Mouse (Mus musculus): ENCODE measurements around the gene S100a5.

DNA sequence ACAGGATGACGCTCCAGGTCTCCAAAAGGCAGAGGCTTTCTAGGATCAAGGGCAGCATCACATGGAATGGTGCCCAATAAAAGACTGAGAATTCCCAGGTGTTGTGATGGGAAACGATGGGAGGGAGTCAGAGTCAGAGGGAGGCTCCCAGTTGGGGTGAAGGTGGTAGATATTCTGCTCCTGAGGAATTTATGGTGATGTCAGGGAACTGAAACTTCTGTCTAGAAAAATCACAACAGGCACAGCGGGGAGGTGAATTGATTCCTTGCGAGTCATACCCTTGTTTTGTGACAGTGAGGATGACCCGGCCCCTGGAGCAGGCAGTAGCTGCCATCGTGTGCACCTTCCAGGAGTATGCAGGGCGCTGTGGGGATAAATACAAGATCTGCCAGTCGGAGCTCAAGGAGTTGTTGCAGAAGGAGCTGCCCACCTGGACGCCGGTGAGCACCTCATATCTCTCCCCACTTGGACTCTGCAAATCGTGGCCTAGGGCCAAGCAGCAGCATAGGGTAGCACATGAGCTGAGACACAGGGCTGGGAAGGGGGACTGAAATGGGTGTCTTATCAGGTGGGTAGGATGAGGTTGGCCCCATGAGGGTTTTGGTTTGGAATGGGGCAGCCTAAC is 6.7 kb upstream of the S100a5 start, which contains the start of gene Gm42674:
- TF ChIP-seq CTCF (IDR thresholded peaks at IDR 0.05; ENCODE audit: low read depth) = no peak
- no peak for TF ChIP-seq EP300 (optimal IDR thresholded peaks at IDR 0.05)

All from stomach, postnatal 0 days (tissue).